Mouse (Mus musculus) duodenum, adult 2 months (tissue): ENCODE data around the gene Med9. TPM values are rescaled to one million over a fixed set of nuclear protein-coding genes. Genes with fewer than 3 reads are reported as not detected.

Experiments used
- polyA plus RNA-seq: library from polyadenylated mRNA; depleted of rRNA; stranded (reverse); fragments of >200 nt; gene quantifications from 2 replicates; pipeline ENCODE4 v1.2.3, GENCODE M21; 2012; ENCODE audit warnings: low replicate concordance; rRNA removed

The Med9 gene
- polyA plus RNA-seq = 20.0 and 24.2 TPM in 2 replicates

GRCm38 (mm10) chr11:59947752-59948400, at the start of gene Med9:
Med9 (plus strand) TSS chr11:59948206.

GRCm38 (mm10) chr11:59964818-59965217, 16.8 kb downstream of the Med9 start, which contains the start of gene Rasd1:
Rasd1 (minus strand) TSS chr11:59964944.

Other genes starting within 250 kb of the Med9 start
- 1.6 and 4.5 TPM in 2 replicates for gene Pld6, start 160.6 kb upstream of the Med9 start, polyA plus RNA-seq
- 13.7 and 18.0 TPM in 2 replicates for gene Flcn, start 138.2 kb upstream of the Med9 start, polyA plus RNA-seq
- gene Nt5m, start 108.8 kb upstream of the Med9 start, polyA plus RNA-seq = 27.8 and 34.4 TPM in 2 replicates
- gene Cops3, start 108.4 kb upstream of the Med9 start, polyA plus RNA-seq = 7.6 and 14.5 TPM in 2 replicates
- 0.91 and 2.3 TPM in 2 replicates for gene Rasd1, start 16.7 kb downstream of the Med9 start, polyA plus RNA-seq
- gene Pemt, start 98.3 kb downstream of the Med9 start, polyA plus RNA-seq = 3.8 and 6.6 TPM in 2 replicates
- gene Rai1, start 156.8 kb downstream of the Med9 start, polyA plus RNA-seq = 25.8 and 29.1 TPM in 2 replicates